Mouse (Mus musculus): ENCODE results near the gene Rgs5. TPM values are rescaled to one million over a fixed set of nuclear protein-coding genes. Genes with fewer than 3 reads are reported as not detected.

Rgs5 gene
- polyA plus RNA-seq, 1 experiment = 1.9 TPM

GRCm38 (mm10) chr1:169674116-169674515 lies 18.8 kb downstream of the Rgs5 start:
- H3K27ac ChIP-seq (ENCODE audit: insufficient read depth, low read length) = no peak overlapping the region
- no peak overlapping the region for H3K4me3 ChIP-seq (ENCODE audit: insufficient read depth, low read length)
- H3K4me1 ChIP-seq (ENCODE audit: control insufficient read depth, insufficient read depth, low read length) = peaks cover 14% of the 10 kb centered on the region
- TF ChIP-seq CTCF (IDR thresholded peaks at IDR 0.05; ENCODE audit: borderline replicate concordance, insufficient read depth, low read length) (no peak), POLR2A (IDR thresholded peaks at IDR 0.05; ENCODE audit: low read depth, low read length) (no peak)

DNA sequence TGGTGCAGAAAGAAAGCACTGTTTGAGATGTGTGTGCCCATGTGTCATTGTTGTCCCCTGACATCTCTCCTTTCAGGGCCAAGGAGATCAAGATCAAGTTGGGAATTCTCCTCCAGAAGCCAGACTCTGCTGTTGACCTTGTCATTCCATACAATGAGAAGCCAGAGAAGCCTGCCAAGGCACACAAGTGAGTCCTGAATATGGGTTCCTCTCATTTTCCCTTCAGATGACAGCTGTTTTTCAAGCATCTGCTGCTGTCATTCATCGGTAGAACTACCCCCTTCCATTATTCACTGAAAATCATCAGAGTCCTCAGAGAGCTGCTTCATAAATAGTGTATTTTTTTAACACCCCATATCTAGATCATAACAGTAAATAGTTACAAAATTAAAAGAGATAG lies 21.4 kb downstream of the Rgs5 start:
- no peak overlapping the region for H3K4me3 ChIP-seq (ENCODE audit: insufficient read depth, low read length)
- no peak overlapping the region for H3K27ac ChIP-seq (ENCODE audit: insufficient read depth, low read length)
- H3K4me1 ChIP-seq (ENCODE audit: control insufficient read depth, insufficient read depth, low read length) = peaks cover 6% of the 10 kb centered on the region
- TF ChIP-seq CTCF (IDR thresholded peaks at IDR 0.05; ENCODE audit: borderline replicate concordance, insufficient read depth, low read length) (no peak), POLR2A (IDR thresholded peaks at IDR 0.05; ENCODE audit: low read depth, low read length) (no peak)

DNA sequence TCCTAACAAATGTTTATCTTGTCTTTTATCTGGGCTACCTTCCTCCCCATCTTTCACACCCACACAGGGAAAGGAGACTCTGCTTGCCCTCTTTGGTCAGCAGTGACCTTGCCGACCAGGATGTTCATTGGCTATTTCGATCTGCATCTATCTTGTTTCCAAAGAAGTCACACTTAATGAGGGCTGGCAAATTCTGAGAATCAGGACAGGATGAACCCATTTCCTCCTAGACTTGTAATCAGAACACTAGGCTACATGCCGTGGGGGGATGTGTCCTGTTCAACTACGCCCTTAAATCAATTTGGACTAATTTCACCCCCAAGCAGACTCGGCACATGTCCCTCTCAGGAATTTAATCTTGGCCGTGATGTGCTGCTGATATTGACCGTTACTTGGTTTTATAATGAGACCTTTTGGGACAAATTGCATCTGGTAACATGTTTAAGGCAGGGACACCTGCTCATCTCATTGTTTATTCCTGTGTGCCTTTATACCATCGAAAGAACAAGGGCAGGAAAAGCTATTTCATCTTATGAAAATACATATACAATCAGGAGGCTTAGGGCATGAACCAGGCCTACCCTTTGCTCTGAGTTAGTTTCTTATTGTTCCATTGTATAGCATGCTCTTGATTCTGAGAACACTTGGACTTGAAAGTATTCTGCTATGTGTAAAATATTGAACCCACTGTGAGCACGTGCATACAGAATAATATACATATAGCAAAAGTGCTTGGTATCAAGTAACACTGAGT lies 25.3 kb downstream of the Rgs5 start:
- no peaks in the 10 kb centered on the region; the same call in 1 of the 2 replicates for H3K4me1 ChIP-seq (ENCODE audit: control insufficient read depth, insufficient read depth, low read length)
- no peak for TF ChIP-seq POLR2A (IDR thresholded peaks at IDR 0.05; ENCODE audit: low read depth, low read length)
- no peak for TF ChIP-seq CTCF (IDR thresholded peaks at IDR 0.05; ENCODE audit: borderline replicate concordance, insufficient read depth, low read length)
- H3K4me3 ChIP-seq (ENCODE audit: insufficient read depth, low read length) = no peak overlapping the region
- no peak overlapping the region for H3K27ac ChIP-seq (ENCODE audit: insufficient read depth, low read length)

DNA sequence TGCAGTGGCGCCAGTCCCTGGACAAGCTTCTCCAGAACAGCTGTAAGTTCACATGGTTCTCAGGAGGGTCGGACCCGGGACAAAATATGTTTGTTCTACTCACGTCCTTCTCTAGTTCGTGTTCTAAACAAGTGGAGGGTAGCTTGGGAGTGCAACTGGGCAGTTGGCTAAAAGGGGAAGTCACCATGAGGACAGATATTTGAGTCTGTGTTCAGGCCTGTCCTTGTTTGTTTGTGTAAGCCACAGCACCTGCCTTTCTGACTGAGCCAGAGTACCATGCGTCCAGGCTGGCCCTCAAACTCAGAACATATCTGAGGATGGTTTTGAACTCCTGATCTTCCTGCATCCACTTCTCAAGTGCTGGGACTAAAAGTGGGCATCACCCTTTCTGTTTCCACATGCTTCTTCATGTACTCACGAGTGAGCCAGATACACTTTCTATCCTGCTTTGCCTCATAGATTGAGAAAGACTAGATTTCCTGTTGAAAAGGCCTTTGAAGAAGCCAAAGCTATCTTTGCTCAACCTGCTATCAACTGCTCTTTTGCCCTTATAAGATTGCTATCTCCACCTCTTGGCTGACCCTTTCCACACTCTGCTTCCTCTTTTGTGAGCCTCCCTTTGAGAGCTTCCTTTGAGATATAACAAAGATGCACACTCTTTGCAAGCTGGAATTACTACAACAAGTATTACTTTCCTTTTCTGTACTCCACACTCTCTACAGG lies 27.6 kb downstream of the Rgs5 start:
- Histone ChIP-seq H3K4me3 (ENCODE audit: insufficient read depth, low read length) (no peak overlapping the region), H3K27ac (ENCODE audit: insufficient read depth, low read length) (no peak overlapping the region), H3K4me1 (ENCODE audit: control insufficient read depth, insufficient read depth, low read length) (no peaks in the 10 kb centered on the region; the same call in 1 of the 2 replicates)
- TF ChIP-seq POLR2A (IDR thresholded peaks at IDR 0.05; ENCODE audit: low read depth, low read length) = no peak
- TF ChIP-seq CTCF (IDR thresholded peaks at IDR 0.05; ENCODE audit: borderline replicate concordance, insufficient read depth, low read length) = no peak

DNA sequence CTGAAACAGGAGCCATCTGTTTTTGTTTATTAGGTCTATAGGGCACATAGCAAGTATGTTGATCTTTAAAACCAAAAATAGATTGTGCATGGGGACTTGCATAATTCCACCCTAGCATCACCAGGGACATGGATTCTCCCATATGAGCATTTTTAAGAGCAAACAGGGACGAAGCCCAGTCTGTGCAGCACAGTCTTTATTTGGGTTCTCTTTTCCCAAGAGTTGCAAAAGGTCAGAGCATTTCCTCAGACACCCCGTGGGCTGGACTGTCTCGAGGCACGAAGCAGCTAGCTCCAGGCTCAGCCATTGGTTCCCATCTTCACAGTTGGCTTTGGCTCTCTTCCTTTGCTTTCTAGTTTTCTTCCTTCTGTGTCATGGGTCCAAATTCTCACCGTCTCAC lies 30.0 kb downstream of the Rgs5 start:
- no peak overlapping the region; the same call in 1 of the 2 replicates for H3K27ac ChIP-seq (ENCODE audit: insufficient read depth, low read length)
- no peak for TF ChIP-seq POLR2A (IDR thresholded peaks at IDR 0.05; ENCODE audit: low read depth, low read length)
- TF ChIP-seq CTCF (IDR thresholded peaks at IDR 0.05; ENCODE audit: borderline replicate concordance, insufficient read depth, low read length) = no peak

DNA sequence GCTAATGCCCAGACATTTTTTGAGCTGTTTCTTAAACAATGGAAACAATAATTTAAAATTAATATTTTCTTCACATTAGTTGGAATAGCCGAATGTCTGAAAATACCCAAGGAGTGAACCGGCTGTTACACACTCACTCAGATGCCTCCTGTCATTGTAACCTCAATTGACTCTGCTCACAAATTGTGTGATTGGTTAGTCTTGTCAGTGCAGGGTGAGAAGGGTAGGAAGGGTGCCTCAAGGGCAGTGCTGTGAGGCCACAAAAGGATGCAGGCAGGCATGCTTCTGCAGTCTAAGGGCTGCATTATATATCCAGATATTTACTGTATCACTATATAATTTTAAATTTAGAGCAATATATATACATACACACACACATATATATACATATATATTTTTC lies 37.7 kb downstream of the Rgs5 start:
- Histone ChIP-seq H3K27ac (ENCODE audit: insufficient read depth, low read length) (no peak overlapping the region), H3K4me3 (ENCODE audit: insufficient read depth, low read length) (no peak overlapping the region), H3K4me1 (ENCODE audit: control insufficient read depth, insufficient read depth, low read length) (peaks cover 18% of the 10 kb centered on the region)
- TF ChIP-seq POLR2A (IDR thresholded peaks at IDR 0.05; ENCODE audit: low read depth, low read length) (no peak), CTCF (IDR thresholded peaks at IDR 0.05; ENCODE audit: borderline replicate concordance, insufficient read depth, low read length) (no peak)

More for the DNA sequence above, 30.0 kb downstream of the Rgs5 start:
- Histone ChIP-seq H3K4me1 (ENCODE audit: control insufficient read depth, insufficient read depth, low read length) (no peaks in the 10 kb centered on the region; the same call in 1 of the 2 replicates), H3K4me3 (ENCODE audit: insufficient read depth, low read length) (no peak overlapping the region)

DNA sequence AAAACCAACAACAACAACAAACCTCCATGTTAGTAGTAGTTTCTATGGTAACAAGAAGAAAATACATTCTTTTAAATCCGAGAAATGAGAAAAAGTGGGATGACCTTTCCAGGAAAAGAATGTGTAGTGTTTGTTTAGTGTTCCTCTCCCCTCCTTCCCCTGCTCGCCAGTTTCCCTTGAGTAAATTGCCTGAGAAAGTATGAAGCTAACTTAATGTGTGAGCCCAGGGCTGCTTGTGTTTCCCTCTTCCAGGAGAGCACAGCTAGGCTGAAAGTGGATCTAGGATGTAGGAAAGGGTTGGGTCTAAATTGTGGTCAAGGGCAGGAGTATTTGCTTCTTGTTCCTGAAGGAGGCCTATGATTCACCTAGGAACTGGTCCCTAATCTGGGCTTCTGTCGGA lies 38.2 kb downstream of the Rgs5 start:
- Histone ChIP-seq H3K4me1 (ENCODE audit: control insufficient read depth, insufficient read depth, low read length) (peaks cover 21% of the 10 kb centered on the region), H3K27ac (ENCODE audit: insufficient read depth, low read length) (peak overlapping the region; percentile 67)
- no peak for TF ChIP-seq CTCF (IDR thresholded peaks at IDR 0.05; ENCODE audit: borderline replicate concordance, insufficient read depth, low read length)
- TF ChIP-seq POLR2A (IDR thresholded peaks at IDR 0.05; ENCODE audit: low read depth, low read length) = no peak

GRCm38 (mm10) chr1:169695356-169695755 lies 40.1 kb downstream of the Rgs5 start:
- TF ChIP-seq CTCF (IDR thresholded peaks at IDR 0.05; ENCODE audit: borderline replicate concordance, insufficient read depth, low read length) = no peak
- TF ChIP-seq POLR2A (IDR thresholded peaks at IDR 0.05; ENCODE audit: low read depth, low read length) = no peak
- H3K4me3 ChIP-seq (ENCODE audit: insufficient read depth, low read length) = no peak overlapping the region
- H3K27ac ChIP-seq (ENCODE audit: insufficient read depth, low read length) = peak overlapping the region; percentile 92
- peaks cover 28% of the 10 kb centered on the region for H3K4me1 ChIP-seq (ENCODE audit: control insufficient read depth, insufficient read depth, low read length)

More for the DNA sequence above, 38.2 kb downstream of the Rgs5 start:
- no peak overlapping the region for H3K4me3 ChIP-seq (ENCODE audit: insufficient read depth, low read length)

GRCm38 (mm10) chr1:169697236-169697635 lies 41.9 kb downstream of the Rgs5 start:
- no peak for TF ChIP-seq CTCF (IDR thresholded peaks at IDR 0.05; ENCODE audit: borderline replicate concordance, insufficient read depth, low read length)
- no peak for TF ChIP-seq POLR2A (IDR thresholded peaks at IDR 0.05; ENCODE audit: low read depth, low read length)
- H3K27ac ChIP-seq (ENCODE audit: insufficient read depth, low read length) = no peak overlapping the region
- H3K4me3 ChIP-seq (ENCODE audit: insufficient read depth, low read length) = no peak overlapping the region
- H3K4me1 ChIP-seq (ENCODE audit: control insufficient read depth, insufficient read depth, low read length) = peaks cover 28% of the 10 kb centered on the region

DNA sequence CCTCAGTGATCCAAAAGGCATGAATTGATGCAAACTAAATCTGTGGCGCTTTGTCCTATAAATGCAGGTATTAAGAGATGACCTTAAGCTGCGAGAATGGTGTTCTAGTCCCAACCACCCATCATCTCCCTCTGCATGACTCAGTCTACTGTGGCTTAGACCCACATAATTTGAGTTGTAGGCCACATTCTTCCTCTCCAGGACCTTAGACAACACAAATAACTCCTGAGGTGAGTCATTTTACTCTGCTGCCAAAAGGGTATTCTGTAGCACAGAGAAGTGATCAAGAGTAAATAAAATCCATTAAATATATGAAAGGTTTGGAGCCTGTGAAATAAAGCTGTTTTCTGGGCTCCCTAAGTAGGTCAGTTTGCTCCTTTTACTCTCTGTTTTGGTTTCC lies 43.9 kb downstream of the Rgs5 start:
- no peak for TF ChIP-seq CTCF (IDR thresholded peaks at IDR 0.05; ENCODE audit: borderline replicate concordance, insufficient read depth, low read length)
- no peak for TF ChIP-seq POLR2A (IDR thresholded peaks at IDR 0.05; ENCODE audit: low read depth, low read length)
- Histone ChIP-seq H3K4me3 (ENCODE audit: insufficient read depth, low read length) (no peak overlapping the region), H3K4me1 (ENCODE audit: control insufficient read depth, insufficient read depth, low read length) (peaks cover 27% of the 10 kb centered on the region)

More for the DNA sequence above, 43.9 kb downstream of the Rgs5 start:
- H3K27ac ChIP-seq (ENCODE audit: insufficient read depth, low read length) = peak overlapping the region; percentile 97

Measured in embryonic fibroblast, embryonic 13.5 days (primary cell).